Mouse (Mus musculus) testis, adult 2 months (tissue): Measurements from ENCODE around the gene Dynlrb1.

Experiments
- CTCF ChIP-seq: fragments of 200-500 bp; IDR thresholded peaks from 2 replicates; pipeline ENCODE4 v1.5.1; 2012; ENCODE audit warnings: low read depth, mild to moderate bottlenecking, inconsistent platforms, low read length, moderate library complexity; ENCODE audit not compliant: control insufficient read depth, insufficient read depth, insufficient replicate concordance
- POLR2A ChIP-seq: fragments of 200-500 bp; IDR thresholded peaks from 2 replicates; pipeline ENCODE4 v1.6.1; 2012; ENCODE audit warnings: low read depth, mild to moderate bottlenecking, inconsistent platforms, low read length, moderate library complexity; ENCODE audit not compliant: control insufficient read depth

DNA sequence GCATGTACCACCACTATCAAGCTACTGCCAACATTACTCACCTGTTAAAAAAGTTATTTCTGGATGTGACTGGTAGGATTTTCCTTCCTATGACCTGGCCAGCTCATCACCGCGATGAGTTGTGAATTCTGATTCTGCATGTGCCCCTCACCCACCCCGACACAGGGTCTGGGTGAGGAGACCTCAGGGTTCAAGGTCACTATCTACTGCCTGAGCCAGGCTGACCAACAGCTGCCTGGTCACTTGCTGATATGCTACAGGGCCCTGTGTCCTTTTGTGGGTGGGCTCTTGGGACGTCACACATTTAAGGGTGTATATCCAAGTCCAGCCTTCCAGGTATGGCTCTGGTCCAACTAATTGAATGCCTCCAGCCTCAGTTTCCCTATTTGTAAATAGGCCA lies 42.8 kb downstream of the Dynlrb1 start:
- TF ChIP-seq CTCF (no peak), POLR2A (no peak)
